Mouse (Mus musculus) right cerebral cortex, postnatal 10 days (tissue): ENCODE measurements around the gene 4930467E23Rik.
"Not testable (repeated sequence)": the region's sequence is repeated elsewhere in the genome, so short reads cannot be mapped to it uniquely, and the experiment has no call there.

ENCODE experiments used
- DNase-seq, 2 experiments: peaks; one replicate each; pipeline ENCODE4 v3.0.0; 2021; ENCODE audit warnings: low spot score in 2 of 2

4930467E23Rik gene

GRCm38 (mm10) chr8:19711171-19711860 lies 18.1 kb upstream of the 4930467E23Rik start:
- DNase-seq: peak in 1 of 2 experiments; percentile 22

- DNase-seq: peak in 1 of 2 experiments; percentile 13
These were observed 17.1 kb upstream of the 4930467E23Rik start for GRCm38 (mm10) chr8:19712227-19712750.

- DNase-seq: peak in 1 of 2 experiments; percentile 8
These were observed 16.6 kb upstream of the 4930467E23Rik start for GRCm38 (mm10) chr8:19712816-19713215.

- DNase-seq: peak in 1 of 2 experiments; percentile 42
These were observed 16.0 kb upstream of the 4930467E23Rik start for GRCm38 (mm10) chr8:19713232-19713834.

GRCm38 (mm10) chr8:19714426-19714825 lies 14.9 kb upstream of the 4930467E23Rik start:
- DNase-seq: peak in 1 of 2 experiments; percentile 8

GRCm38 (mm10) chr8:19715266-19715665 lies 14.1 kb upstream of the 4930467E23Rik start:
- DNase-seq: peak in 1 of 2 experiments; percentile 12

- peak in 1 of 2 experiments; percentile 35 for DNase-seq
These were observed 11.5 kb upstream of the 4930467E23Rik start for GRCm38 (mm10) chr8:19717851-19718250.

GRCm38 (mm10) chr8:19719513-19719912 lies 9.9 kb upstream of the 4930467E23Rik start:
- not testable (repeated sequence) for DNase-seq

GRCm38 (mm10) chr8:19724871-19725270 lies 4.5 kb upstream of the 4930467E23Rik start:
- not testable (repeated sequence) for DNase-seq

- DNase-seq: not testable (repeated sequence)
These were observed 22.4 kb downstream of the 4930467E23Rik start for GRCm38 (mm10) chr8:19751773-19752172.

- DNase-seq: not testable (repeated sequence)
These were observed 24.8 kb downstream of the 4930467E23Rik start for GRCm38 (mm10) chr8:19754178-19754577.

- not testable (repeated sequence) for DNase-seq
These were observed 25.6 kb downstream of the 4930467E23Rik start for GRCm38 (mm10) chr8:19754961-19755360.

GRCm38 (mm10) chr8:19761660-19762059 lies 32.3 kb downstream of the 4930467E23Rik start:
- not testable (repeated sequence) for DNase-seq

GRCm38 (mm10) chr8:19762860-19763592 lies 33.6 kb downstream of the 4930467E23Rik start:
- peak in 1 of 2 experiments; percentile 21 for DNase-seq

- peak in 1 of 2 experiments; percentile 41 for DNase-seq
These were observed 36.2 kb downstream of the 4930467E23Rik start for GRCm38 (mm10) chr8:19765531-19765930.

GRCm38 (mm10) chr8:19773461-19773860 lies 44.1 kb downstream of the 4930467E23Rik start:
- DNase-seq: not testable (repeated sequence)

- DNase-seq: not testable (repeated sequence)
These were observed 46.9 kb downstream of the 4930467E23Rik start for GRCm38 (mm10) chr8:19776311-19776710.

GRCm38 (mm10) chr8:19777500-19777899 lies 48.1 kb downstream of the 4930467E23Rik start:
- not testable (repeated sequence) for DNase-seq

GRCm38 (mm10) chr8:19778126-19778525 lies 48.8 kb downstream of the 4930467E23Rik start:
- DNase-seq: not testable (repeated sequence)

GRCm38 (mm10) chr8:19778891-19779290 lies 49.5 kb downstream of the 4930467E23Rik start:
- DNase-seq: not testable (repeated sequence)

GRCm38 (mm10) chr8:19780212-19780611 lies 50.8 kb downstream of the 4930467E23Rik start:
- not testable (repeated sequence) for DNase-seq

GRCm38 (mm10) chr8:19780658-19781057 lies 51.3 kb downstream of the 4930467E23Rik start:
- DNase-seq: not testable (repeated sequence)
